Mouse (Mus musculus) ES-Bruce4 (cell line): ENCODE measurements around the gene Ywhaq. TPM values are rescaled to one million over a fixed set of nuclear protein-coding genes. Genes with fewer than 3 reads are reported as not detected.
A peak's percentile ranks its signal among the peaks of the same experiment; 100 is the strongest.

ENCODE experiments used
- H3K27ac ChIP-seq: 2 replicates; pipeline ENCODE4 v1.5.1; 2012; ENCODE audit warnings: low read length, inconsistent platforms; ENCODE audit not compliant: insufficient read depth
- H3K27me3 ChIP-seq: 2 replicates; pipeline ENCODE4 v1.6.1; 2012; ENCODE audit warnings: mild to moderate bottlenecking, low read length, inconsistent platforms; ENCODE audit not compliant: control insufficient read depth, poor library complexity, insufficient read depth, severe bottlenecking
- H3K36me3 ChIP-seq: 2 replicates; pipeline ENCODE4 v1.6.1; 2012; ENCODE audit warnings: inconsistent platforms, mild to moderate bottlenecking, low read length, moderate library complexity; ENCODE audit not compliant: control insufficient read depth, poor library complexity, insufficient read depth, severe bottlenecking
- H3K4me1 ChIP-seq: one replicate; pipeline ENCODE4 v1.8.1; 2011; ENCODE audit warnings: low read length; ENCODE audit not compliant: control insufficient read depth, insufficient read depth
- H3K4me3 ChIP-seq: 2 replicates; pipeline ENCODE4 v1.5.1; 2011; ENCODE audit warnings: low read depth, mild to moderate bottlenecking, low read length
- H3K9ac ChIP-seq: 2 replicates; pipeline ENCODE4 v1.6.1; 2012; ENCODE audit warnings: low read depth, mild to moderate bottlenecking, inconsistent platforms; ENCODE audit not compliant: poor library complexity, severe bottlenecking
- H3K9me3 ChIP-seq: replicated peaks from 2 replicates; pipeline ENCODE4 v1.6.1; 2012; ENCODE audit warnings: mild to moderate bottlenecking, low read length, inconsistent platforms; ENCODE audit not compliant: control insufficient read depth, poor library complexity, insufficient read depth, severe bottlenecking
- CTCF ChIP-seq: IDR thresholded peaks from one replicate; pipeline ENCODE4 v1.8.1; 2011; ENCODE audit warnings: low read depth, low read length
- EP300 ChIP-seq: IDR thresholded peaks from 2 replicates; pipeline ENCODE4 v1.6.1; 2011; ENCODE audit warnings: low read depth, low read length; ENCODE audit not compliant: insufficient read depth
- POLR2A ChIP-seq: IDR thresholded peaks from one replicate; pipeline ENCODE4 v1.8.1; 2011; ENCODE audit warnings: low read length; ENCODE audit not compliant: insufficient read depth
- polyA plus RNA-seq: library from polyadenylated mRNA; stranded (reverse); fragments of >200 nt; gene quantifications from 2 replicates; pipeline ENCODE4 v1.2.4, GENCODE M21; 2011; ENCODE audit warnings: low read depth; ENCODE audit not compliant: missing spikeins, insufficient read depth, insufficient read length

Ywhaq gene
- polyA plus RNA-seq, 1 experiment, result 400 TPM

DNA sequence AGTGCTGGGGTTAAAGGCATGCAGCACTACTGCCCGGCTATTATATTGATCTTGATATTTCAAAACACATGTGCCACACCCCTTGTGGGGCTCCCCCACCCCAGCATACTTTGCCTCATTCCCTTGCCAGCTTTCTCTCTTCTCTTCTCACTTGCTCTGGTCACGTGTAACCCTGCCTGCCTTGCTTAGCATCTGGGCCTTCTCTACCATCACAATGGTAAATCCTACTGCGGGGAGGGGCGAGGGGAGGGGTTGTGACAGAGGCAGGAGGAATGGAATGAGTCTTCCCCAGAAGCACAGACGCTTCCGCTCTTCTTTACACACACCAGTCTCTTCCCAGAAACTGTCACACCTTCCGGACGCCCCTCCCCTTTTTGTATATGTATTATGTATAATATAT is 14.5 kb upstream of the Ywhaq start:
- Histone ChIP-seq H3K9ac (no peak overlapping the region), H3K36me3 (no peaks in the 10 kb centered on the region)
- TF ChIP-seq EP300 (peak; percentile 64; the same call in 1 of the 2 replicates), POLR2A (no peak), CTCF (no peak)

GRCm38 (mm10) chr12:21431039-21431438 is 13.6 kb upstream of the Ywhaq start:
- no peak overlapping the region for H3K4me3 ChIP-seq
- no peaks in the 10 kb centered on the region for H3K36me3 ChIP-seq
- H3K27ac ChIP-seq, result peak overlapping the region; percentile 68
- H3K27me3 ChIP-seq, result no peaks in the 10 kb centered on the region
- no peaks in the 10 kb centered on the region for H3K9me3 ChIP-seq
- H3K4me1 ChIP-seq, result peaks cover 7% of the 10 kb centered on the region
- TF ChIP-seq CTCF, result no peak
- no peak for TF ChIP-seq POLR2A
- peak; percentile 90 for TF ChIP-seq EP300
- H3K9ac ChIP-seq, result no peak overlapping the region

More for the DNA sequence above, 14.5 kb upstream of the Ywhaq start:
- H3K4me3 ChIP-seq, result no peak overlapping the region
- H3K27ac ChIP-seq, result peak overlapping the region; percentile 76
- H3K27me3 ChIP-seq, result no peaks in the 10 kb centered on the region
- H3K9me3 ChIP-seq, result no peaks in the 10 kb centered on the region
- peaks cover 10% of the 10 kb centered on the region for H3K4me1 ChIP-seq

- H3K27ac ChIP-seq, result no peak overlapping the region
- H3K27me3 ChIP-seq, result no peaks in the 10 kb centered on the region
- TF ChIP-seq POLR2A (no peak), EP300 (peak; percentile 54; the same call in 1 of the 2 replicates)
- H3K36me3 ChIP-seq, result no peaks in the 10 kb centered on the region
- H3K4me3 ChIP-seq, result no peak overlapping the region
- no peaks in the 10 kb centered on the region for H3K9me3 ChIP-seq
- H3K9ac ChIP-seq, result no peak overlapping the region
- H3K4me1 ChIP-seq, result peaks cover 10% of the 10 kb centered on the region
Observed at GRCm38 (mm10) chr12:21430140-21430539, 12.7 kb upstream of the Ywhaq start.

GRCm38 (mm10) chr12:21429021-21429420 is 11.6 kb upstream of the Ywhaq start:
- peaks cover 12% of the 10 kb centered on the region for H3K4me1 ChIP-seq
- H3K4me3 ChIP-seq, result no peak overlapping the region
- no peaks in the 10 kb centered on the region for H3K36me3 ChIP-seq
- no peaks in the 10 kb centered on the region for H3K9me3 ChIP-seq
- H3K27me3 ChIP-seq, result no peaks in the 10 kb centered on the region
- H3K27ac ChIP-seq, result no peak overlapping the region
- TF ChIP-seq EP300 (0 out of 2 replicates have a peak, but pooled peaks have one; percentile 25), CTCF (no peak), POLR2A (no peak)
- no peak overlapping the region for H3K9ac ChIP-seq

GRCm38 (mm10) chr12:21426065-21426940 is 8.9 kb upstream of the Ywhaq start:
- Histone ChIP-seq H3K36me3 (no peaks in the 10 kb centered on the region), H3K27me3 (no peaks in the 10 kb centered on the region), H3K9me3 (no peaks in the 10 kb centered on the region), H3K4me3 (no peak overlapping the region), H3K27ac (peak overlapping the region; percentile 82), H3K9ac (peak overlapping the region; percentile 21; the same call in 1 of the 2 replicates), H3K4me1 (peaks cover 8% of the 10 kb centered on the region)
- TF ChIP-seq CTCF (no peak), POLR2A (no peak), EP300 (peak; percentile 66)

- Histone ChIP-seq H3K9me3 (no peaks in the 10 kb centered on the region), H3K27me3 (no peaks in the 10 kb centered on the region), H3K36me3 (no peaks in the 10 kb centered on the region), H3K9ac (no peak overlapping the region), H3K4me3 (no peak overlapping the region), H3K27ac (no peak overlapping the region), H3K4me1 (peaks cover 8% of the 10 kb centered on the region)
- no peak for TF ChIP-seq EP300
- no peak for TF ChIP-seq POLR2A
- no peak for TF ChIP-seq CTCF
Observed at GRCm38 (mm10) chr12:21424683-21425082, 7.2 kb upstream of the Ywhaq start.
